Mouse (Mus musculus) liver, adult 2 months (tissue): ENCODE measurements around the gene Usp32.

ENCODE experiments used
- CTCF ChIP-seq: fragments of 200-500 bp; IDR thresholded peaks from 2 replicates; pipeline ENCODE4 v1.5.1; 2011; ENCODE audit warnings: low read depth, low read length, control low read depth
- POLR2A ChIP-seq: fragments of 200-500 bp; IDR thresholded peaks from 2 replicates; pipeline ENCODE4 v1.6.1; 2011; ENCODE audit warnings: low read length, control low read depth; ENCODE audit not compliant: insufficient read depth; ENCODE audit errors: extremely low read depth

DNA sequence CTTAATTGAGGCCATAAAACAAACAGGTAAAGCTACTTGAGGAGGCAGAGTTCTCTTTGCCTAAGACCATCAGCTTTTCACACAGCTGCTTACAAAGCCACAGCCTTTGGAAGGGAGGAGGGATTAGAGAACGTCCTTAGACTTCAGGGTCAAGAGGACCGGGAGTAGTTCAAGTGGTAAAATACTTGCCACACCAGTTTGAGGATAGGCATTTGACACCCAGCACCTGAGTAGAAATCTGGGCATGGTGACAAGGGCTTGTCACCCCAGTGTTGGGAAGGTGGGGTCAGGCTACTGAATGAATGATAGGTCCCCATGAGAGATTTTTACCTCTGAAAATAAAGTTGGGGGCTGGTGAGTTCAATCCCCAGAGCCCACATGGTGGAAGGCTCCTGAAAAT lies 187.3 kb downstream of the Usp32 start:
- TF ChIP-seq POLR2A (no peak), CTCF (no peak)
